Mouse (Mus musculus) layer of hippocampus, adult 6 months (tissue): ENCODE measurements around the gene Ppp1r21. TPM values are rescaled to one million over a fixed set of nuclear protein-coding genes. Genes with fewer than 3 reads are reported as not detected.

Experiments used
- long read RNA-seq, 2 experiments: library from polyadenylated mRNA; unstranded; transcript quantifications; one replicate each; pipeline ENCODE4 v2.0.0; 2019 to 2020
- polyA plus RNA-seq: library from polyadenylated mRNA; unstranded; fragments of <200 nt; fragmentation: Nextera tagmentation; gene quantifications from 2 replicates; pipeline ENCODE4 v1.2.3, GENCODE M21; 2021

The Ppp1r21 gene
- polyA plus RNA-seq: 19.5 and 22.1 TPM in 2 replicates
- long read RNA-seq, experiment 1, transcript Ppp1r21-201 (22 exons, 3,141 nt): major isoform, 5 of 35 reads
- long read RNA-seq, experiment 1, partial matches to known transcripts: 27 of 35 reads
- long read RNA-seq, experiment 1, other reads (novel, unspliced or antisense): 3 of 35 reads
- long read RNA-seq, experiment 2, transcript Ppp1r21-201 (22 exons, 3,141 nt): major isoform, 76 of 100 reads
- long read RNA-seq, experiment 2, partial matches to known transcripts: 12 of 100 reads
- long read RNA-seq, experiment 2, other reads (novel, unspliced or antisense): 12 of 100 reads

GRCm38 (mm10) chr17:88529519-88530235 lies at the start of gene Ppp1r21:
Gene Ppp1r21, plus strand, starts transcription at chr17:88530118.

DNA sequence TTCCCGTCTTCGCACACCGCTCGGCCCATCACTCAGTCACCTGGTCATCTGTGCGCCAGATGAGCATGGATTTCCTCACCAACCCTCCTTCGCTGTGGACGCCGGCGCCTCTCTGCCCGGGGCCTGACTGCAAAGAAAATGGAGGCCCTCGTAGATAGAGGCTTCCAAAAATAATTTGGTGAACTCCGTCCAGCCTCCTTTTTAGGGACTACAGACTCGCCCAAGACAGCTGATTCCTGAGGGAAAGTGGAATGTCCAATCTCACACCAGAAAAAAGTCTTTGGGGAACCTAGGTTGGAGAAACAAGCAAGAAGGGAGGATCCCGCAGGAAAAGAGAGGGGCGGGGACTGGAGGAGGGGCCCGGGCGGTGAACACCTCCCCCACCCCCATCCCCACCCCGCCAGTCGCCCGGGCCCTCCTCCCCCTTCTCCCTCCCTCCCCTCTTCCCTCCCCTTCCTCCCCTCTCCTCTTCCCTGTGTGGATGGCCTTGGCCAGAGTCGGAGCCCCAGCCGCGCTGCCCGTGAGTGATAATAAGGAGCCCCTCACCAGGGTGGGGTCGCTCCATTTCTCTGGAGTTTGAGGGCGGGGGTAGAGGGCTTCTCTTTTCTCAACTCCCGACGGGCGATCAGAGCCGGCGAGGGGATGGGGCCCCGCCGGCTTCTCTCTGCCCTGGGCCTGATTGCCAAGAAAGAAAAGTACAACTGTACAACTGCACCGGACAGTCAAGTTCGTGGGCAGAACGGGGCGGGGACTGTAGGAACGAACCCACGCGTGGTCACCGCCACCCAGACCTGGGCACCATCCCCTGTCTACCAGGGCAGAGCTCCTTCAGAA lies 67.5 kb downstream of the Ppp1r21 start, which contains the start of gene Ston1:
Gene Ston1 (plus strand): TSS at position 463 of the 834 bp plus-strand sequence.

Other genes with a start within 250 kb of the Ppp1r21 start
- gene Foxn2, start 89.4 kb upstream of the Ppp1r21 start, polyA plus RNA-seq: 9.1 and 11.4 TPM in 2 replicates
- 0.74 and 1.4 TPM in 2 replicates for gene Ston1, start 67.6 kb downstream of the Ppp1r21 start, polyA plus RNA-seq
- gene Gtf2a1l, start 138.5 kb downstream of the Ppp1r21 start, polyA plus RNA-seq: 0.11 and 0.14 TPM in 2 replicates